Mouse (Mus musculus) embryonic facial prominence, embryonic 15.5 days (tissue): Measurements from ENCODE around the gene Spdye4b. TPM values are rescaled to one million over a fixed set of nuclear protein-coding genes. Genes with fewer than 3 reads are reported as not detected.
"Not testable (repeated sequence)": the region's sequence is repeated elsewhere in the genome, so short reads cannot be mapped to it uniquely, and the experiment has no call there.

ENCODE experiments used
- ATAC-seq: fragments of 200-750 bp; cut with Nextera tagmentation; 2 replicates; pipeline ENCODE4 v1.8.0; 2017; ENCODE audit warnings: low read depth, moderate TSS enrichment; ENCODE audit not compliant: insufficient number of reproducible peaks, low FRiP score, low TSS enrichment
- H3K27ac ChIP-seq: fragments of 300-500 bp; sonication (generic); replicated peaks from 2 replicates; pipeline ENCODE4 v1.5.1; 2015; ENCODE audit warnings: mild to moderate bottlenecking, inconsistent platforms
- H3K27me3 ChIP-seq: fragments of 300-500 bp; sonication (generic); 2 replicates; pipeline ENCODE4 v1.6.1; 2015; ENCODE audit warnings: inconsistent platforms
- H3K36me3 ChIP-seq: fragments of 300-500 bp; sonication (generic); 2 replicates; pipeline ENCODE4 v1.6.1; 2015; ENCODE audit warnings: mild to moderate bottlenecking, inconsistent platforms
- H3K4me1 ChIP-seq: fragments of 300-500 bp; sonication (generic); 2 replicates; pipeline ENCODE4 v1.6.1; 2015; ENCODE audit warnings: inconsistent platforms
- H3K4me2 ChIP-seq: fragments of 300-500 bp; sonication (generic); replicated peaks from 2 replicates; pipeline ENCODE4 v1.6.1; 2015; ENCODE audit warnings: mild to moderate bottlenecking, inconsistent platforms
- H3K4me3 ChIP-seq: fragments of 300-500 bp; sonication (generic); replicated peaks from 2 replicates; pipeline ENCODE4 v1.5.1; 2015; ENCODE audit warnings: mild to moderate bottlenecking, inconsistent platforms
- H3K9ac ChIP-seq: fragments of 300-500 bp; sonication (generic); 2 replicates; pipeline ENCODE4 v1.6.1; 2015; ENCODE audit warnings: inconsistent platforms
- H3K9me3 ChIP-seq: fragments of 300-500 bp; sonication (generic); replicated peaks from 2 replicates; pipeline ENCODE4 v1.6.1; 2016; ENCODE audit warnings: inconsistent platforms
- WGBS: fragments of 180-500 bp; shearing (Covaris S2); methylation state at CpG from one replicate; pipeline ENCODE4 v1.1.7; 2015; 5-methylcytosine and 5-hydroxymethylcytosine counted together
- polyA plus RNA-seq: library from polyadenylated mRNA; unstranded; fragments of >200 nt; fragmentation: Nextera tagmentation; extraction: Ambion mirVana; gene quantifications from 2 replicates; pipeline ENCODE4 v1.2.1, GENCODE M21; 2015

Gene Spdye4b
- polyA plus RNA-seq, 1 experiment from 2014 or later = not detected

GRCm38 (mm10) chr5:143165508-143166070 lies 15.2 kb upstream of the Spdye4b start:
- no peak overlapping the region for H3K4me3 ChIP-seq
- H3K27ac ChIP-seq = no peak overlapping the region
- H3K4me2 ChIP-seq = no peak overlapping the region
- WGBS = 9% methylated on average over 18 of the region's 18 CpGs
- H3K36me3 ChIP-seq = no peaks in the 10 kb centered on the region
- peak; percentile 60; the same call in 1 of the 2 replicates for ATAC-seq
- no peak overlapping the region for H3K9ac ChIP-seq
- H3K27me3 ChIP-seq = no peaks in the 10 kb centered on the region; the same call in 1 of the 2 replicates
- 0 out of 2 replicates have a peak, but pooled peaks cover 9% of the 10 kb centered on the region for H3K4me1 ChIP-seq
- no peaks in the 10 kb centered on the region for H3K9me3 ChIP-seq

GRCm38 (mm10) chr5:143175970-143176369 lies 4.8 kb upstream of the Spdye4b start:
- WGBS = 92% methylated on average over 4 of the region's 4 CpGs
- Histone ChIP-seq H3K27me3 (no peaks in the 10 kb centered on the region), H3K27ac (no peak overlapping the region), H3K9me3 (peaks cover 8% of the 10 kb centered on the region), H3K9ac (no peak overlapping the region), H3K36me3 (peaks cover 79% of the 10 kb centered on the region), H3K4me2 (no peak overlapping the region), H3K4me3 (no peak overlapping the region), H3K4me1 (peaks cover 14% of the 10 kb centered on the region)
- ATAC-seq = no peak

- Histone ChIP-seq H3K9me3 (peaks cover 8% of the 10 kb centered on the region), H3K4me2 (no peak overlapping the region), H3K36me3 (peaks cover 62% of the 10 kb centered on the region), H3K9ac (no peak overlapping the region), H3K27me3 (no peaks in the 10 kb centered on the region), H3K4me3 (no peak overlapping the region), H3K27ac (no peak overlapping the region), H3K4me1 (peaks cover 14% of the 10 kb centered on the region)
- 89% methylated on average over 3 of the region's 3 CpGs for WGBS
- no peak for ATAC-seq
Measured at GRCm38 (mm10) chr5:143177541-143178200, 3.1 kb upstream of the Spdye4b start.

DNA sequence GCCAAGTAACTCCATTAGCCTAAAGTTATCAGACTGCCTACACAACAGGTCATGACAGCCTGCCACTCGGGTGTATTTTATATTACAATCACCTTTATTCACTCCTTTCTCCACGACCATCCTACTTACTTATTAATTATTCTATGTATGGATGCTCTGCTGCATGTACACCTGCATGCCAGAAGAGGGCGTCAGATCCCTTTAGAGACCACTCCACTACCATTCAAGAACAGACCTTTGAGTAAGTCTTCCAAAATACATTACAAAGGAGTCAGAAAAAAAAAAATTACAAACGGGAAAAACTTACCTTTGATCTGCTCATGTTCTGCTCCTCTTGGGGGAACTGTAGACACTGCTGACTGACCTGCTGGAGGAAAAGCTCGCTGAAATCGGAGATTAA lies 1.6 kb upstream of the Spdye4b start:
- no peak for ATAC-seq
- no peak overlapping the region for H3K9ac ChIP-seq
- peak overlapping the region; percentile 63 for H3K4me3 ChIP-seq
- H3K27me3 ChIP-seq = no peaks in the 10 kb centered on the region
- H3K36me3 ChIP-seq = peaks cover 47% of the 10 kb centered on the region
- WGBS = 32% methylated on average over 6 of the region's 6 CpGs
- H3K27ac ChIP-seq = no peak overlapping the region
- H3K4me2 ChIP-seq = peak overlapping the region; percentile 81
- peaks cover 8% of the 10 kb centered on the region; the same call in 1 of the 2 replicates for H3K9me3 ChIP-seq
- peaks cover 14% of the 10 kb centered on the region for H3K4me1 ChIP-seq

- not testable (repeated sequence) for H3K4me1 ChIP-seq, H3K36me3 ChIP-seq, H3K9me3 ChIP-seq, H3K27ac ChIP-seq, H3K27me3 ChIP-seq, H3K9ac ChIP-seq, H3K4me2 ChIP-seq, ATAC-seq, H3K4me3 ChIP-seq
- 72% methylated on average over 1 of the region's 1 CpGs for WGBS
Measured at GRCm38 (mm10) chr5:143188014-143188413, 7.2 kb downstream of the Spdye4b start.

- H3K36me3 ChIP-seq = no peaks in the 10 kb centered on the region
- no peak overlapping the region for H3K4me2 ChIP-seq
- H3K4me1 ChIP-seq = no peaks in the 10 kb centered on the region
- H3K27me3 ChIP-seq = no peaks in the 10 kb centered on the region
- no peaks in the 10 kb centered on the region for H3K9me3 ChIP-seq
- no peak for ATAC-seq
- 91% methylated on average over 8 of the region's 8 CpGs for WGBS
- H3K4me3 ChIP-seq = no peak overlapping the region
- no peak overlapping the region for H3K9ac ChIP-seq
- H3K27ac ChIP-seq = no peak overlapping the region
Measured at GRCm38 (mm10) chr5:143192806-143193205, 12.0 kb downstream of the Spdye4b start.

DNA sequence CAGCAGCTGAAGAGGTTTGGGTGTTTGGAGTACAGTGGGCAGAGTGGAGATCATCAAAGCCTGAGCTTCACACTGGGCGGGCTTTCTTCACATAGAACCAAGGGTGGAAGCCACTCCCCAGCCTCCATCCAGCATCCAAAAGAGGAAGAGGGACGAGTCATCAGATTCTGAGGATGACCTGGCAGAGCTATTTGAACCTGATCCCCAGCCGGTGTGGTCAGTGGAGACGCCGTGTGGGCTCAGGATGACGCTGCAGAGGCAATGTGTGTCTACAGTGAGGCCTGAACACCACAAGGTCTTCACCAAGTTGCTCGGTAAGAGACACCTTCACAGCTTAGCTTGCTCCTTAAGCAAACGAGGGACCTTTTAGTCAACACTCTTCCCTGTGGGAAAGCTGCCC lies 13.9 kb downstream of the Spdye4b start:
- 70% methylated on average over 8 of the region's 8 CpGs for WGBS

DNA sequence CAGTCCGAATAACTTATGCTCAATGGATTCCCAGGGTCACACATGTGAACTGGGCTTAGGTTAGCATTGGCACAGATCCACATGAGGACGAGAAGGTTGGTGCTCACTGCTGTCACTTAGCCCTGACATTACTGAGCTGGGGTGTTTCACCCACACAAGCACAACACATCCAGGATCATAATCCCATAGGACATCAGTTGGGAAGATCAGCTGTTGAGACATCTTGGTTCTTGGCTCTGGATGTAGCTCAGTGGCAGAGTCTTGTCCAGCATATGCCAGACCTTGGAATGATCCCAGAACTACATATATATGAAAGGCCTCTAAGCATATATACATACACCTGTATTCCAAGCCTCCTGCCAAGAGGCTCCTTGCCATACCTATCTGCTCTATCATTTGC lies 14.3 kb downstream of the Spdye4b start:
- no peak for ATAC-seq

More for the DNA sequence above, 13.9 kb downstream of the Spdye4b start:
- H3K4me1 ChIP-seq, H3K27ac ChIP-seq, H3K4me2 ChIP-seq, H3K9me3 ChIP-seq, H3K36me3 ChIP-seq, H3K27me3 ChIP-seq, H3K9ac ChIP-seq, H3K4me3 ChIP-seq, ATAC-seq: not testable (repeated sequence)

DNA sequence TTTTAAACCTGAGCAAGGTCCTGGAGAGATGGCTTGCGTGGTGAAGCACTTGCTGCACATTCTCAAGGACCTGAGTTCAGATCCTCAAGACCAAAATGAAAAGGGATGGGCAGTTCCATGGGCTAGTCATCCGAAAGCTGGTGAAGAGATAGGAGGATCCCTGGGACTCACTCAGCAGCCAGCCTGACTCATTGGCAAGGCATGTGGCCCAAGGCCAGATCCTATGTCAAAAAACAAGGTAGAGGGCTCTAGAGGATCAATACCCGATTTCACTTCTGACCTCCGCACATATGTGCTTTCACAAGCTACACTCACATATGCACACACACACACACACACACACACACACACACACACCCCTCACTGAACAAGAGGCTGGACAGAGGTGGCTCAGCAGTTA lies 15.7 kb downstream of the Spdye4b start:
- H3K36me3 ChIP-seq = no peaks in the 10 kb centered on the region
- 77% methylated on average over 4 of the region's 4 CpGs for WGBS
- H3K4me1 ChIP-seq = no peaks in the 10 kb centered on the region
- no peaks in the 10 kb centered on the region for H3K27me3 ChIP-seq
- no peaks in the 10 kb centered on the region for H3K9me3 ChIP-seq
- H3K4me3 ChIP-seq = no peak overlapping the region
- H3K9ac ChIP-seq = no peak overlapping the region
- ATAC-seq = no peak
- no peak overlapping the region for H3K27ac ChIP-seq
- no peak overlapping the region for H3K4me2 ChIP-seq

More for the DNA sequence above, 14.3 kb downstream of the Spdye4b start:
- no peak overlapping the region for H3K4me2 ChIP-seq
- H3K27ac ChIP-seq = no peak overlapping the region
- H3K9me3 ChIP-seq = no peaks in the 10 kb centered on the region
- H3K4me1 ChIP-seq = no peaks in the 10 kb centered on the region
- H3K36me3 ChIP-seq = no peaks in the 10 kb centered on the region
- 86% methylated on average over 2 of the region's 2 CpGs for WGBS
- no peaks in the 10 kb centered on the region for H3K27me3 ChIP-seq
- no peak overlapping the region for H3K4me3 ChIP-seq
- no peak overlapping the region for H3K9ac ChIP-seq

DNA sequence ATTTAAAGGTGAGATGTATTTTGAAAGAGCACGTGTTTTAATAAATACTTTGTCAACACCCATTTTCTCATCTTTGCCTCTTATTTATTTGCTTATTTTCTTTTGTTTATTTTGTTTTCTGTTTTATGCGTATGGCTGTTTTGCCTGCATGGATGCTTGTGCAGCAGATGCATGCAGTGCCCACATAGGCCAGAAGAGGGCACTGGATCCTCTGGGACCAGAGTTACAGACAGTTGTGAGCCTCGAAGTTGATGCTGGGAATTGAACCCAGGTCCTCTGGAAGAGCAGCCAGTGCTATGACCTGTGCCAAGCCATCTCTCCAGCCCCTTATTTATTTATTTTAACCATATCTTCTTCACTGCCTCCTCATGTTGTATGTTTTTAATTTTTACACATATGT lies 24.2 kb downstream of the Spdye4b start:
- Histone ChIP-seq H3K4me1 (no peaks in the 10 kb centered on the region), H3K27ac (no peak overlapping the region), H3K27me3 (no peaks in the 10 kb centered on the region), H3K36me3 (no peaks in the 10 kb centered on the region), H3K9ac (no peak overlapping the region), H3K4me2 (no peak overlapping the region), H3K9me3 (no peaks in the 10 kb centered on the region), H3K4me3 (no peak overlapping the region)
- 69% methylated on average over 3 of the region's 3 CpGs for WGBS
- ATAC-seq = no peak

GRCm38 (mm10) chr5:143213832-143214231 lies 33.0 kb downstream of the Spdye4b start:
- WGBS = 86% methylated on average over 2 of the region's 2 CpGs
- H3K4me2 ChIP-seq = no peak overlapping the region
- H3K9ac ChIP-seq = no peak overlapping the region

GRCm38 (mm10) chr5:143220996-143221395 lies 40.2 kb downstream of the Spdye4b start:
- Histone ChIP-seq H3K27ac (no peak overlapping the region), H3K27me3 (no peaks in the 10 kb centered on the region), H3K4me2 (no peak overlapping the region), H3K36me3 (no peaks in the 10 kb centered on the region), H3K4me1 (no peaks in the 10 kb centered on the region), H3K9ac (no peak overlapping the region), H3K4me3 (no peak overlapping the region), H3K9me3 (no peaks in the 10 kb centered on the region)
- 74% methylated on average over 5 of the region's 5 CpGs for WGBS
- ATAC-seq = no peak

More at GRCm38 (mm10) chr5:143213832-143214231, 33.0 kb downstream of the Spdye4b start:
- H3K4me3 ChIP-seq = no peak overlapping the region
- no peaks in the 10 kb centered on the region for H3K4me1 ChIP-seq
- H3K27ac ChIP-seq = no peak overlapping the region
- H3K9me3 ChIP-seq = no peaks in the 10 kb centered on the region
- H3K27me3 ChIP-seq = 0 out of 2 replicates have a peak, but pooled peaks cover 3% of the 10 kb centered on the region
- H3K36me3 ChIP-seq = no peaks in the 10 kb centered on the region
- ATAC-seq = no peak
